Mouse (Mus musculus) heart, adult 9 months (tissue): ENCODE measurements around the gene Gm12185.
"Not testable (repeated sequence)": the region's sequence is repeated elsewhere in the genome, so short reads cannot be mapped to it uniquely, and the experiment has no call there.

ENCODE experiments used
- DNase-seq, 2 experiments: peaks; one replicate each; pipeline ENCODE4 v3.0.0; 2022; ENCODE audit warnings: low spot score in 2 of 2

Gene Gm12185

GRCm38 (mm10) chr11:48918380-48918779, 73.6 kb downstream of the Gm12185 start:
- DNase-seq, result no peak

GRCm38 (mm10) chr11:48913611-48914010, 78.4 kb downstream of the Gm12185 start:
- DNase-seq, result no peak

- DNase-seq, result no peak
Observed at GRCm38 (mm10) chr11:48908459-48908858, 83.6 kb downstream of the Gm12185 start.

GRCm38 (mm10) chr11:48902021-48902420, 90.0 kb downstream of the Gm12185 start, which contains the start of gene Gm5431:
TSS of gene Gm5431 (minus strand) at chr11:48902214.
- peak in 1 of 2 experiments; percentile 38 for DNase-seq

GRCm38 (mm10) chr11:48901567-48901930, 90.5 kb downstream of the Gm12185 start:
- not testable (repeated sequence) for DNase-seq

- peak in 1 of 2 experiments; percentile 35 for DNase-seq
Observed at GRCm38 (mm10) chr11:48900654-48901566, 91.1 kb downstream of the Gm12185 start.

- no peak for DNase-seq
Observed at GRCm38 (mm10) chr11:48898812-48899431, 93.1 kb downstream of the Gm12185 start.

- no peak for DNase-seq
Observed at GRCm38 (mm10) chr11:48876680-48877079, 115.3 kb downstream of the Gm12185 start.

GRCm38 (mm10) chr11:48875343-48875837, 116.6 kb downstream of the Gm12185 start:
- not testable (repeated sequence) for DNase-seq

- DNase-seq, result peak in 1 of 2 experiments; percentile 60
Observed at GRCm38 (mm10) chr11:48874465-48874864, 117.6 kb downstream of the Gm12185 start.

- no peak for DNase-seq
Observed at GRCm38 (mm10) chr11:48873591-48874290, 118.3 kb downstream of the Gm12185 start.

GRCm38 (mm10) chr11:48872695-48873300, 119.2 kb downstream of the Gm12185 start:
- no peak for DNase-seq

- DNase-seq, result peak; percentile 63 to 75
Observed at GRCm38 (mm10) chr11:48871817-48872541, 120.0 kb downstream of the Gm12185 start.

- DNase-seq, result peak; percentile 78 to 83
Observed at GRCm38 (mm10) chr11:48871201-48871772, 120.7 kb downstream of the Gm12185 start, which contains the start of gene Irgm1. TSS of gene Irgm1 (minus strand) at chr11:48871683.

GRCm38 (mm10) chr11:48870781-48871180, 121.2 kb downstream of the Gm12185 start:
- no peak for DNase-seq

GRCm38 (mm10) chr11:48869380-48870110, 122.5 kb downstream of the Gm12185 start:
- DNase-seq, result no peak

- DNase-seq, result no peak
Observed at GRCm38 (mm10) chr11:48866481-48866880, 125.5 kb downstream of the Gm12185 start.

GRCm38 (mm10) chr11:48863808-48864207, 128.2 kb downstream of the Gm12185 start:
- DNase-seq, result no peak

GRCm38 (mm10) chr11:48862784-48863319, 129.2 kb downstream of the Gm12185 start:
- no peak for DNase-seq
